Mouse (Mus musculus) mesoderm, embryonic 11.5 days (tissue): Measurements from ENCODE around the gene Ust.

Source experiments
- DNase-seq: peaks from one replicate; pipeline ENCODE4 v3.0.0-alpha.2; 2012; ENCODE audit warnings: low read depth, low spot score

Ust gene

DNA sequence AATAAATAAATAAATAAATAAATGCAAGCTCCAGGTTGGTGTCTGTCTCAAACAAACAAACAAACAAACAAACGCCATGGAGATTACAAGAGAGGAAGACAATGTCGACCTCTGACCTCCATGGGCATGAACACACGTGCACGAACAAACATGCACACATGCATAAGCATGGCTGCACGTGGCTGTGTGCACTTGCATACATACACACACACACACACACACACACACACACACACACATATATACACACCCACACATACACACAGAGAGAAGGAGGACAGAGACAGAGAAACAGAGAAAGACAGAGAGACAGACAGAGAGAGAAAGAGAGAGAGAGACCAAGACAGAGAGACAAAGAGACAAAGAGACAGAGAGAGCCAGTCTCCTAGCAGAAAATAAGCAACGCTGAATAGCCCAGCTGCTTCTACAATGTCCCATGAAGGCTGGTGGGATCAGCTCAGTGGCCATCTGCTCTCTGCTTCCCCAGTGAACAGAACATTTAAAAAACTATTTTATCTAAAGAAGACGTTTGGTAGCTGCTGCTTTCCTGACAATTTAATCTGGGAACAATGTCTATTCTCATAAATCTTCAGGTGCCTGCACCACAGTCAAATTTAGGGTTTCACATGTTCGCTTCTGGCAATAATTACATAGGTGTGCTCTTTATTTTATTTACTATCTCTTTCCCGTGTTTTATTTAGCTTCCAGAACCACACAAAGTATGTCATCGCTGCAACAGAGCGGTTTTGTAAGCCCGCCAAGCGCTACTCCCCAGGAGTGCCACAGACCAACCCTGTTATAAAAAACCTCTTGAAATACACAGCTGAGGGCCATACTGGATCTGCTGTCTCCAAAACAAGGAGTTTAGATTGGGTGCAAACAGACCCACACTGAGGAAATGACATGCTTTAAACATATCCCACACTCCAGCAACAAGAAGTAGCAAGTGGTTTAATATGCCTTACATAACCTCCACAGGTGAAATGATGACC is 89.5 kb downstream of the Ust start:
- no peak for DNase-seq

DNA sequence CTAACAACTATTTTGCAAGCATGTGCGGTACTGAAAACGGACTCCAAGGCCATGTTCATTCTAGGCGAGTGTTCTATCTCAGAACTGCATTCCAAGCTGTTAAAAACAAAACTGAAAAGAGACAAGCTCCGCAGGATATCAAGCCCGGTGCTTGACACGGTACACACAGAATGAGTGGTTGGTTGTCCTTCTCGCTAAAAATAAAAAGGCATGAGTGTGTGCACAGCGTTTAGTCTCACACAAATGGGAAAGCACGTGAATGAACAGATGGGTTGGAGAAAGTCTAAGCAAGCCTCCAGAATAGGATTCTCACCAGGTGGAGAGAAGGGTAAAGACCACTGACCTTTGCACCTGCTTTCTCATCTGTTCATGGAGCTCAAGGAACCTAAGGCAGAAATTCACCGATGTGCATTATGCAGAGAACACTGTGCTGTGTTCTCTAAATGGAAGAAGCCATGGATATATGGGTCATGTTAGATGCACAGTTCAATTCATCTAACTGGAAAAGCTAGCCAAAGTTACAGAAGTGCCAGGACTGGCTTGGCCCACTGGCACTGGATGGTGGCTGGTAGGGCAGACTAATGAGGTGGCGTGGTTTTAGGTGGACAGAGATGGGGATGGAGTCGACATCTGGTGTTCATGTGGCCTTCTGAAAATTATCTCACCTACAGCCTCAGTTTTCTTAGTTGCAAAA is 90.8 kb downstream of the Ust start:
- DNase-seq, result no peak

DNA sequence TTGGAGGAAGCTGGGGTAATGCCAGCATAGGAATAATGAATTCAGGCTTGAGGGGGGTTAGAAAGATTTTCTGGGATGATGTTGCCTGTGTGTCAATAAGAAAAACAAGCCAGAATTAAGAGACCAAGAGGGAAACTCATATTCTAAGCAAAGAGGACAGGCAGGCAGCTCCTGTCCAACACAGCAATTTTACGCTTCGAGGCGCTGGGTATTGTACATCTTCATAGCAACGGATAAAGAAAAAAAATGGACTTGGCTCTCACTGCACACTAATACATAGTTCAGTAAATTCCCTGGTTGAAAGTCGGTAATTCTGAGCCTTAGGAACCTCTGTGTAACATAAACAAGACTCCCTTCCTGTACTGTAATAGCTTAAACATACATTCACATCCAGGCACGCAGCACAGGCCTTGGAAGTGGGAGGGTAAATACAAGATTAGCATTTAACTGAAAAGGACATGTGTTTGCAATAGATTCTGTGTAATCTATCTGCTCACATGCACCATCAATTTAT is 99.1 kb downstream of the Ust start:
- no peak for DNase-seq

DNA sequence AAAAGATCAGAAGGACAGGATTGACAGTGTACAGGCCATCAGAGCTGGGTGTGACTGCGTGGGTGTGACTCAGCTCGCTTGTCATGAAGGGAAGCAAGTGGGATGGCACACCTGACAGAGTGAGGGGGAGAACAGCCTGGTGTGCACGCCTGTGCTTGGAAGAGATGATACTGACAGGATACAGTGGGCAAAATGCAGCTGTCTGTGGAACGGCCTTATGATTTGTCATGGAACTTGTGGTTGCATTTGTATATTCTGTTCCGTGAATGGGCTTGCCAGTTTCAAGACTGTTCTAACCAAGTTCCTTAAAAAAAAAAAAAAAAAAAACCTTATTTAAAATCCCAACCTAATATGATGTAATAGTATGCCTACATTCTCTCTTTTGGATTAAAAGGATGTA is 103.2 kb downstream of the Ust start:
- DNase-seq, result no peak

DNA sequence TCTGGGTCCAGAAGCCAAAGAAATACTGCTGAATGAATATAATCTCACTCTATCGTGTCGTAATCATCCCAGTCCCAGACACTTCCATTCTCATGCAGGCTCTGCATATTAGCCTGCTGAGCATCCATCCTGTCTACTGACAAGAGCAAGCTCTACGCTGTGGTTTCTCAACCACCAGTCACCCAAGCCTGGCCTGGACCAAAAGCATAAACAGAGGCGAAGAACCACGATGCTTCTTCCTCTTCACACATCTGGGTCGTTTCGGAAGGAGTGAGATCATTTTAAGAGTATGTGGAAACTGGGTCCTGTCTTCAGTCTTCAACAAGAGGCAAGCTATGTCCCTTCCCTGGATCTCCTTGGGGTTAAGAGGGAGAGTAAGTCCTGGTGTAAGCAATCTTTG is 103.6 kb downstream of the Ust start:
- DNase-seq, result no peak

DNA sequence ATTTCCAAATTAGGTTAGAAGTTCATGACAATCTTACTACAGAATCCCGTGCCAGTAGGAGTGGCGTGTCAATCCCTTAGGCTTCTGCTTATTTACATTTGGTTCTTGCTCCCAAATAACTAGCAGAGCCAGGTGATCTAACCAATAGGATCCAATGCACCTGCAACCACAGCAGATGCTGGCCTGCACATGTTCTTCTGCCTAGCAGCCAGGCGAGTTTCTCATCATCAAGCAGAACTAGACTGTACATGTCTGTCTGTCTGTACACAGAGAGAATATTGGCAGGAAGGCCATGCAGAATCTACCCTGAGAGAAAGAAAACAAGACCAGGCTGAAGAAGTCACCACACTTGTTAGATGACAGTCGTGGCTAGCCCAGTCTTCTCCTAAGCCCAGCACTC is 113.5 kb downstream of the Ust start:
- no peak for DNase-seq

DNA sequence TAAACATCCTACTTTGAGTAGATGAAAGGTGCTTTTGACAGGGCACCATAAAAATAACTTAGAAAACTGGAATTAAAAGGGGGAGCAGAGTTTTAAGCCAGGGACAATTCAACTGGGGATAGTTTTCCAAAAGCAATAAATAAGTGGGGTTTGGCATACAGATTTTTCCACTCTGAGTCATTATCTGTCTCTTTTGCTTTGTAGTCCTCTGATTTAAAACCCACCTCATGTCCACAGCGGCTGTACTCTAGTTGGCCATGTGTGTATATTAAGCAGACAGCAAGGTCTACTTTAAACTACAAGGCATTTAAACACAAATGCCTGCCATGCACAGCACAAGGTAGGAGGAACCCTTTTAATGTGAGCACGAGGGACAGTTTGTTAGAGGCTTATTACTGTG is 126.4 kb downstream of the Ust start:
- DNase-seq, result no peak

DNA sequence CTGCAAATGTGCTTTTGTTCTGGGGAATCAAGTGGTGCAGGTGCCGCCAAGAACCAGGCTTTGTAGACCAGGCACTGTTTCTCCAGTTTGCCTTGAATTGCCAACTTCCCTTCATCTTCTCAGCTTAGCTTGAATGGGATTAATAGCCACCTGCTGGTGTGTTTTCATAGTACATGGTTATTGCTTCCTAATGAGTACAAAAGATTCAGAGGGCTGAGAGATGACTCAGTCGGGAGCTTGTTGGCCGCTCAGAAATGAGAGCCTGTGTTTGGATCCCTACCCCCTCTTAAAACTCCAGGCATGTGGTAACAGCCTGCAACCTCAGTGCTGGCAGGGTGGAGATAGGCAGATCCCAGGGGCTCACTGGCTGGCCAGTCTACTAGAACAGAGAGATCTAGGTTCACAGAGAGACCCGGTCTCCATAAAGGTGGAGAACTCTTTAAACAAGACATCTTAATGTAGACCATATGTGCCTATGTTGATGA is 127.3 kb downstream of the Ust start:
- DNase-seq, result no peak

DNA sequence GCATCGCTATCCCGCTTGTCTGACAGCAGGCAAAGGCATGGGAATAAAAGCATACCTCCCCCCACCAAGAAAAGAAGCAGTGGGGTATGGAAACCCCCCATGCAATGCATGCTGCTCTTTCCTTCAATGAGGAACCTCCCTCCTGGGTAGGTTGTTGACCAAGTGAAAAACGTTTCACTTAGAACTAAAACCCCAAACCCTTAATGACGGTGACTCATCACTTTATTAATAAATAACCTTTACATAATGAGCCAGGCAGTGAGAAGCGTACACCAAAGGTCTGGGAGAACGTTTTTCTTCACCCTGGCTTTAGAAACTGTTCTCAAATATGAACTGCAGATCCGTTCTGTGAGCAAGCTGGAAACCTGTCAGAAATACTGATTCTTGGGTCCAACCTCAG is 130.4 kb downstream of the Ust start:
- DNase-seq, result no peak

DNA sequence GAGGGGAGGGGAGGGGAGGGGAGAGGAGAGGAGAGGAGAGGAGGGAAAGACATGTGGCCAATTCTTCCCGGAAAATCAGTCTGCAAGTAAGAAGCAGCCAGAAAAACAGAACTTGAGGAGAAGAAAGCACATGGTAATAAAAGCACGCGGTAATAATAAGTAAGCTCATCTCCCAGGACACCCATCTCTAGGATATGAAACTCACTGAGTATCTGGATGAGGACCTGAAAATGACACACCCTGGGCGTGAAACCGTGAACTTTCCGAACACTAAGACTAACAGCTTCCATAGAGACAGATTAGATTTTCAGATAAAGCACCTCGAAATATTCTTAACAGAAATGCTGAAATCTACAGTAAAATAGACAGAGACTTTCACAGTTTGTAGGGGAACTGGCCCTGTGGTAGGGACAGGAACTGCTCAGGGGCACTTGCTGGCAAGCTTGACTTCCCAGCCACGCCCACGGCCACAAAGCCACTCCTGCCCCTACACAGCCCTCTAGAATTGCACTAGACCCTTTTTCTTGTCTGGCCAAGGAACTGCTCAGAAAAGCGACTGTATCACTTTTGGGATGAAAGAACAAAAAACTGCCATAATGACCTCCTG is 148.6 kb downstream of the Ust start:
- no peak for DNase-seq

DNA sequence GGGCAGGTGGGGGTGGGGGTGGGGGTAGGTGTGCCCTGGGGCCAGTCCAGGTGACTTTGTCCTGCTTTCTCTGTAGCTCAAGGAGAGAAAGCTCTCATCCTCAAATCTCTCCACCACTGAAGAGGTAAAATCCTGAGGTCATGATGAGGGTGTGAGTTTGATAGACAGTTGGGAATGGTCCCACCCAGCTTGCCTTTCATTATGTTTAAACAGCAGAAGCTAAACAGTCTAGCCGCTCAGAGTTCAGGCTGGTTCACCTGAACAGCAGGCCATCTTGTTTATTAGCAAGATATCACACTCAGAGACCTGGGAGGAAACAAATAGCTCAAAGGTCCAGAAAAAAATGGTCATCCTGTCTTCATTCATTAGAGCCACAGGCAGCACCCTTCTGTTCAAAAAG is 152.8 kb downstream of the Ust start:
- no peak for DNase-seq

DNA sequence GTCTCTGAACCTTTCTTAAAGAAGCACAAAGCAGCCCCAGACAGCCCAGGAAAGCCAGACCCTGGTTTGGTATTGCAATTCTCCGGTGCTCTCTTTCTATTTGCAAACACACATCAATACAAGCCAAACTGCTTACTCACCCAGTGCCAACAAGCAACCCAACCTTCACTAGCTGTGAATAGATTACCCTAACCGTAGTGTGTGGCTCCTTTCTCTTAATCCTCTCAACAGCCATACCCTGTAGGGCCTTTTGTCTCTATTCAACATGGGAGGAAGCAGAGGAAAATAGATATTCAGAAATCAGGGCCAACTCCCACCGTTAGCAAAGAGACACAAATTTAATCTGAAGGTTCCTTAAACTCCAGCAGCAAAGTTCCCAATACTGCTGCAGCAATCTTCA is 154.4 kb downstream of the Ust start:
- DNase-seq, result no peak

DNA sequence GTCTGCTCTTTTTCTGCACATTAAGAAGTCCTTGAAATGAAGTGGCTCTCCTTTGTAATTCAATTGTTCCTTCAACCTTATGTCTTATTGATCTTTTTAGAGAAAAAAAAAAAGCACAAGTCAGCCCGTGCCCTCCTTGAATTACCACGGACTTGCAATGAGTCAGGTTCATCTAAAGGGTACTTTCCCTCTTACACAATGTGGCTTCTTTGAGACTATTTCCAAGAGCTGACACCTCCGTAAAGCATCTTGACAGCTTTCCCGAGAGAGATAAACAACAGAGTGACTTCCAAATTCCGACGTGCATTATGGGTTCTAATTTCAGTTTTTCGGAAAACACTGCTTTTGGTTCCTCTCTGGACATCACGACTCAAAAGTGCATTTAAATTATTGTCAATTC is 155.3 kb downstream of the Ust start:
- DNase-seq, result peak; percentile 23

DNA sequence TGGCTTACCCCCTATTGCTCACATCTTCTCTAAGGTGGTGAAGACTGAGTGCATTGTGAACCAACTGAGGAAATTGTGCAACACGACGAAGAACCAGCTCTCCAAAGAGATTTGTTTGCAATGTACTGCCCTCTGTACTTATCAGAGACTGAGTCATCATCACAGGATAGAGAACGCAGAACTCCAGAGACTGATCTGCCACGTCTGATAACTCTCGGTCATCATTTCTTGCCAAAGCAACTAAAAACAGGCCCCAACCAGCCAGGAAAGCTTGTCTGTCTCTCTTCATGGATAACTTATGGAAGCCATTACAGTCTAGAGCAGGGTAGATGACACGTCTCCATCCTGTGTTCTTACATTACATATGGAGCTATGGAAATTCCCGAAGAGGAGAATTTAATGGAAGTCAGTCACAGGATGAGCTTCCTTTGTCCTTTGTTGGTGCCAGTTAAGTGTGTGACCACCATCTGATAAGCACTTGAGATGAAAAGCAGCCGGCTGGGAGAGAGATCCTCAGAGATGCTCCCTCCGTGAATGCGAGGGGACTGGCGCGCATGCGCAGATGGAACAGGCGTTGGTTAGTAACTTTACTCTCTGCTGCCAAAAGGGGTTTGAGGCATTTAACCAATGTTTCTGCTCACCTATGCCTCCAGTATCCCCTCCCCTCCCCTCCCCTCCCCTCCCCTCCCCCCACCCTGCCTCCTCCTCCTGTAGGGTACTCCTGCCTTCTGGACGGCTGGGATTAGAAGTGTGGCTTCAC is 160.2 kb downstream of the Ust start:
- no peak for DNase-seq

DNA sequence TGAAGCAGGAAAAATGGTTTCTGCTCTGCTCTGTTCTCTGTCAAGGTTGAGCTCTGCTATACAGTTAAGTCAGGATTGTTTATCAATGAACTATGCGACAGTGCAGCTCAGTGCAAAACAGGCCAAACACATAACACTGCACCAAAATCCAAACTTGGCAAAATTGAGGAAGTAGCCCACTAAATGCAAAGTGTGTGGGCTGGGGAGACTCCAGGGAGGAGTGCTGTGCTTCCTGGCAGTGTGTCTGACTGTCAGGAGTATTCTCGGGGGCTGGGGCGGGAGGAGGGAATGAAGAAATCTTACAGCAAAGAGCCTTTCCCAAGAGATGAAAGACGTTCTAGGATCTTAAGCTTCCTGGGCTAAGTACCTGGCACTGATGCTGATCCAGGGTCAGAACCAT is 165.1 kb downstream of the Ust start:
- DNase-seq, result no peak

DNA sequence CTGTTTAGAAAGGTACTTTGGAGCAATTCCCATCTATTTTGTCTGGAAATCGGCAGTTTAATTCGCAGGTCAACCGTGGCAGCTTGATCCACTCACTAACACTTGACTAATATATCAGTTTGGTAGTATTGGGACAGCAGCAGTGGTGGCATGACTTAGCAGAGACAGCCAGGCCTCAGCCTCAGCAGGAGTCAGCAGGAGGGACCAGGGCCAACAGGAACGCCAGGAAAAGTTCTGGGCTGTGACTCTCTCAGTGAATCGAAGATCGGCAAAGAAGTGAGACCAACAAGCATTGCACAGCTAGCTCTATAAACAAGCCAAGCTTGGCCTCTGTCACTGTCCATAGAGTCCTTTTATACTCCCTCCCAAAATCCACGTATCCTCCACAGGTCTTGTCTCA is 168.0 kb downstream of the Ust start:
- no peak for DNase-seq

DNA sequence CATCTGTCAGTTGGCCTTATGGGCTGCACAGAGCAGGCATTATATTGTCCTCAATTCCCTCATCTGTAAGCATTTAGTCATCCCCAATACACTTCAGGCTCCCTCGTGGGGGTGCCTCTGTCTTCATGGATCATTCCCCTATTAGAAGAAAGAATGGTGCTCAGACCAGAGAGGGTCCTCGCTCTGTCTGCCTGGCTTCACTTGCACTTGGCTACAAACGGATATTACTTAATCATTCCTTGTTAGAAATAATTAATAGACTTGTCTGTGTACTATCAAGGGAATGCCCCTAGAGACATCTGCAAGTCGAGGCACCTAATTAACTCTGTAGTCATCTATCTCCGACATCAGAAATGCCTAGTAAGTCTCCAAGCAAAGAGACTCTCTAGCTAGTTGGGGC is 171.1 kb downstream of the Ust start:
- DNase-seq, result no peak

DNA sequence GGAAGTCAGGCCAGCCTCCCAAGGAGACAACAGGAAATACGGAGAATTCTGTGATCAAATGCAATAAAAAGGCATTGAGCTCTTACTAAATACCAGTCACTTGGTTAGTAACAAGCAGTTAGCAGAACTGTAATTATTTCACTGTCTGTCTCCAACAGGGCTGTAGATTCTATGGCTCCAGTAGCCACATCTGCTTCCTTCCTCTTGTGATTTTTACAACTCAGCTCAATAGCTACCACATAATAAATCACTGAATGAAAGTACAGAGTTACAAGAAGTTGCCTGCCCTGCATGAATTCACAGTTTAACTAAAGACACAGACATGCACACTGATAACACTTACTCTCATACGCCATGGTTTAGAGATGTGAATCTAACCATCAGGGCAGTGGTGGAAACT is 176.1 kb downstream of the Ust start:
- no peak for DNase-seq

DNA sequence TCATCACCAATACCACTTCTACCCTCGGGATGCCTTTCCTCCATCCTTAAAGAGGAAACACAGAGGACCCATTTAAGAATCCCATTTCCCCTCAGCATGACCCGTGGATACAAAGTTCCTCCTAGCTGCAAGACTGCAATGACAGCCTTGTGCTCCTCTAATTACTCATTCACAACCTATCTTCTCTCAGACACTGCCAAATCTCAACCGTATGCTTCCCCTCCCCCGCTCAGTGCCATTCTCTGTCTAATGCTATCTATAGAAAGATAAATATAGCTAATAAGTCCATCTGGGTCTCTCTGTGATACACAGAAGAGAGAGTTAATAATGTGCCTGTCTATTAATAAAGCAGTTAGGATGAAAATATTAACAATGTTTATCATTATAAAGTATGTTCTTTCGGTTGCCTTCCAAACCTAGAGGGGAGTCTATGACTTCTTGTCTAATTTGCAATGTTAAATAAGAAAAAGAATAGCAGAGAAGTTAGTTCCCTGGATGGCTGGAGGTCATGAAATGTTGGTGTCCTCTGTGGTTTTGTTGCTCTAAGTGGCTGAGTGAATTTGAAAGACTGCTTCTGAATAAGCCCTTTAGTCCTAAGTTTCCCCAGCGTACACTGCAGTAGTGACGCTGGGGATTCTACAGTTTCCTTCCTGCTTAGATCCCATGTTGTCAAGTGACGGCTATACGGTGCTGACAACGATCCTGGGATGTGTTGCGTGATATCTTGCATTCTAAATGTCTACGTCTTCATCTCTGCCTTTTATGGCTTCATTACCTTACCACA is 178.8 kb downstream of the Ust start:
- DNase-seq, result no peak

DNA sequence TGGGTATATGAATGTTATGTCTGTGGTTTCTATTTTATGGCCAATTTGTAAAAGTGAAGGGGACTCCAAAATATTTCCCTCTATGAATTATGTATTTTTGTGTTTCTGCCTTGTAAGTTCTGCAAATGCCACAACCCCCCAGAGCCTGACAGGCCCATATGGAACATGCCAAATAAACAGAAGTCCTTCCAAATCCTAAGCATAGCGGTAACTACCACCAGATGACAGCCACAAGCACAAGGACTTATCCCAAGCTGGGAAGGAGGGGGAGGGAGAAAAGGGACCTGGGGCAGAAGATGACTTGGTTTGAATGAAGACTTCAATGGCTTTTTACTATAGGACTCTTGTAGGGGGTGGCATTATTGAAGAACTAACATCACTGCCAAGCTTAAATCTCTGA is 182.0 kb downstream of the Ust start:
- DNase-seq, result no peak

DNA sequence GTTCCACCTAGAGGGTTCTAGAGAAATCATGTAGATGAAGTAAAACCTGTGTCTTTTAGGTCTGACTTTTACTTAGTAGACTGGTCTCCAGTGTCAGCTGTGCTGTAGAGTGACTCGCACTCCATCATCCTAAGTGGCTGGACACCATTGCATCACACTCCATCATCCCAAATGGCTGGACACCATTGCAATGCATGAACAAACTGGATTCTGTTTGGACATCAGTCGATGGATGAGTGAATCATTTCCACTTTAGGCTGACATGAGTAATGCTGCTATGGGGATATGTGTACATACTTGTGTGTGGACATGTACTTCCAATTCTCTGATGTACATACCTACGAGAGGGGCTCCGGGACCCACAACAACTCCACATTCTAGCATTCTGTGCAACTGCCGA is 187.7 kb downstream of the Ust start:
- DNase-seq, result no peak
